Mouse (Mus musculus) spleen, embryonic (tissue): ENCODE measurements at regions not wholly inside any gene's neighbourhood (a gene's known extent, or its start where the extent isn't known, plus 50 kb on each side); places are given as distances from the start of the nearest gene placed in this dataset.

Experiments
- CTCF ChIA-PET: fragments of 350-600 bp; sonication (Branson Sonifier 250); formaldehyde crosslinking; loops from one replicate; lab custom pipeline; 2022; lab: Charles Lee

DNA sequence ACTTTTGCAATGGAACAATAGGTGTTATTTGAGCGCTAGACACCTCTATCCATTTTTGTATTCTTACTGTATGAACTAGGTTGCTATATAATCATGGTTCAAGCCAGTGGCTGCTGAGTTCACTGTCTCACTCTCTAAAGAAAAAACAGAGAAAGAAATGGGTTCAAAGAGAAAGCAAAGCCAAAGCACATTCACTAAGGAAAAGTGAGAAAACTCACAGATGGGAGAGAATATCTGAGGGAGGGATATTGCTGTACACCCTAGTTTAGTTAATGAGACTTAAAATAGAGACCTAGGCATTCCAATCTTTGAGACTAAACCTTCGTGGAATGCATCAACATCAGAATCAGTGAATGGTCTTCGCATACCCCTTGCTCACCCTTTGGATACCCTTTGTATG, 371.0 kb downstream of the Fam198b start:
- CTCF ChIA-PET: no interaction called here

DNA sequence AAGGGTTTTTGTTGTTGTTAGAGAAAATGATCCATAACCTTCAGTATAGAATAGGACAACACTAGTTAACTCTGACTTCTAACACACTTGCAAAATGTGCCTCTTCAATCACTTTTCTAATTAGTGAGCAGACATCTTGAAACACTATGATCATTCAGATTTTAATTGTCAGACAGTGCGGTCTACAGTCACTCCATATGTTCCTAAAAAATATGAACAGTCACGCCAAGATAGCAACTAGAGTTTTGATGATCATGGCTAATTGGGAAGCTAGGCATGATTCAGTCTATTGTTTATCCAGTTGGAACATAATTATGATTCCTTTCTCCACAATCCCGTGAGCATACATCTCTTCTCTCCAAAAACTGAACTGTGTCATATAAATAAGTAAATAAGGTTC, 372.1 kb downstream of the Fam198b start:
- CTCF ChIA-PET: no interaction called here

DNA sequence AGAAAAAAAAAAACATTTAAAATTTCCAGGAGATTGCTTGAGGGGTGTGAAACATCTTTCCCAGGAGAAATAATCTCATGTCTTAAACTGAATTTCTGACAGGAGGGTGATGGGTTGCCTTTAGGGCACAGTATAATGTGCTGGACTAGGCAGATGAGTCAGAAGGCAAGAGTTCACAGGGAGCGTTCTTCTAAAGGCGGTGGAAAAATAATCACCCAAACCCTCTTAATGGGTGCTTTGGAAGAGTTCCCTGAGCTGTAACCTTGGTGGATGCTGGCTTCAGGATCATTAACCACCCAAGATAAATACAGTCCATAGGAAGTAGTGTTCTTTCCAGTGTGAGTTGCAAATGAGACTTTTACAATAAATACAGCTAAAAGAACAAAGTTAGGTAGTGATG, 378.8 kb downstream of the Fam198b start:
- CTCF ChIA-PET: no interaction called here

DNA sequence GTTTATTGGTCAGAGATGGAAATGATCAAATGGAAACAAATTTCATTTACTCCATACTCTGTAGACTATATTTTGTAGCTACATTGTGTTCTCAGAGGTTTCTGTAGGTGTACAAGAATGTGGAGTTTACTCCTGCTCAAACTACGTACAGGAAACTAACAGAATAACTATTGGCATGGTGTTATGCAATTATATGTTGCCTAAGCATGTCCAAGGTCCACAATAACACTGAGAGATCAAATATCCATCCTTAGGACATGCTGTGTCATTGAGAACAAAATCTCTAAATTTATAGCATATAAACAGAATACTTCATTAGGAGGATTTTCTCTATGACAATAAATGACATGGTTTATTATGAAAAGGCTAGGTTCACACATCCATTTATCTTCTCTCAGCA, 400.3 kb downstream of the Fam198b start:
- CTCF ChIA-PET: no interaction called here

DNA sequence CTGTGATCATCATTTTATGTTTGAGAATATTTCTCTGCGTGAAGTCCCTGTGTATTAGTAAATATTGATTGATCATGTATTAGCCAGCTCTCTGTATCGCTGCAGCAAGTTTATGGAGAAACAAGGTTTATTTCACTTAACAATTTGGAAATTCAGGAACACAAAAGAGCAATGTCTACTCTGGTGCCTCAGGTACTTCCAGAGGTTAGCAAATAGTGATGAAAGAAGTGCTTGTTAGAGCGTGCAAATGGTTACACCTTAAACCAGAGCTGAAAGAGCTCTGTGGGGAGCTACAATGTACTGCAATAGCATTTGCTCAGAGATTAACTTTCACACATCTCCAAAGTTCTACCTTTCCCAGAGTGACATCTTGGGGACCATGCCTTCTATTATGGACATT, 400.9 kb downstream of the Fam198b start:
- CTCF ChIA-PET: no interaction called here

DNA sequence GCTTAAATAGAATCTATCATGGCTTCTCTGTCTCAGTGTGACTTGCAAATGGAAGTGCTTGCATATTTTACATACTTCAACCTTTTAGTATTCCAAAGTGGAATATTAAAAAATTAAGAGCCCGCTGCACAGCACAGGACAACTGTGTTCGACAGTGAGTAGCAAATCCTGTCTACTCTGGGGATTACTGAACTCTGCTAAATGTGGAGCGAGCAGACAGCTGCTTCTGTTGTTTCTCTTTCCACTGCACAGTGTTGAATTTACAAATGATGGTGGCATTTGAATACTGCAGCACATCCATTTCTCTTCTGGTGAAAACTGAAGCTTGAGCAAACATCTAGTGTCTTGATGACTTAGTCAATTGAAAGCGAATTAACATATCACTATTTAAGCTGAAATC, 409.2 kb downstream of the Fam198b start:
- CTCF ChIA-PET: no interaction called here

DNA sequence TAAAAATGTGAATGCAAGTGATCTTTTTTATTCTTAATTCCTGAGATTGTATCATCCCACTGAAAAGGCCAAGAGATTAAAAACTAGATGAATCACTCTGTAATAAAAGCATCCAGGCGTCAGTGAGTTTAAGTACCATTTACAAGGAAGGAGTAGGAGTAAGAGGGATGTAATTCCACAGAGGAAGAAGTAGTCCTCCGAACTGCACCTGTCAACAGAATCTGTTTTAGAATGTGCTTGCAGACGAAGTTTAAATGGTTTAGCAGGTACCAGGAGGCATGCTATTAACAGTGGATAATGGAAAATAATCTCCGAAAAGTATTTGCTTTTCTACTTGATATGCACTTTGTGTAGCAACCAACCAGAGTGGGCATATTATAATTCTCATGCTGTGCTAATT, 423.3 kb downstream of the Fam198b start:
- CTCF ChIA-PET: no interaction called here

DNA sequence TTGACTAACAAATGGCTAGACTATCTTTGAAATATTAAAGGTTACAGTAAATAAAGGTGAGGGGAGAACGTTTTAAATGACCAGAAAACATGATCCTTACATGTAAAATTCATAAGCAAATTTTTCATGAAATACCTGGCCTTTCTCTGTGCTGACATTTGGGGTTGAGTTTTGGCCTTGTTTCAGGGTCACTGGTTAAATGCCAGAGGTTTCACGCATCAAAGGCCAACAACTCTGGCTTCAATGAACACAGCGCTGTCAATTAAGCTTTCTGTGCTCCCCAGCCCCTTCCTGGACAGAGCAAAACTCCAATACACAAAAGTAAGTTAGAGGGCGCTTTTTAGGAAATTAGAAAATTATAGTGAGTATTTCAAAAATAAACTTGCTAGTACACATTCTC, 425.6 kb downstream of the Fam198b start:
- CTCF ChIA-PET: no interaction called here

DNA sequence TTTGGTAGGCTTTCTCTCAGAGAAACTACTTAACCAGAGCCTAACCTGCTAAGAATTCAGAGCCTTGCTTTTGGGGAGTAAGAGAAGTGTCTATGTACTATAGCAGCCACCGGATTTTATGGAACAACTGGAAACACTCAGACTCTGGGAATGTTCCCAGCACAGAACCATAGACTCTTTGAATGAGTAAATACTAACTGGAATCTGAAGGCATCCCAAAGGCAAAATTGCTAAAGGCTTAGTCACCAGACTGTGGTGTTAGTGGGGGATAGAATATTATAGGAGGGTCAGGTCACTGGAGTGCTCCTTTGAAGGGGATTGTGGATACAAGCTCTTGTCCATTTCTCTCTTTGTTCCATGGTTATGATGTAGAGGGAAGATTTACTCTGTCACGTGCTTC, 427.4 kb downstream of the Fam198b start:
- CTCF ChIA-PET: no interaction called here

DNA sequence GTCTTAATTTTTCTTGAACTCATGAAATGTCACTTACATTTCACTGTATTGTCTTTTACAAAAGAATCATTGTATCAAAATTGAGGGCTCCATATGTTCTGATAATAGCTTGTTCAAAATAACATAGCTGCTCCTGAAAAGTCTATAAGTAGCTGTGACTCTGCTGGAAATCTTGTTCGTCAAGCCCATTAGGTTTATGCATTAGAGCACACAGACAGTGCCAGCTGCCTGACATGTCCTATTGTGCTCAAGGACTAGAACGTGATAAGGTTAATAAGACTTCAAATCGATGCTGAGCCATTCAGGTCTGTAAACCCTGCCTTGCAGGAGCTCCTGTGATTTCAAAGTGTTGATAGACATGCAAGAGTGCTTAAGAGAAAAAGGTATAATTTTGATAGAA, 438.0 kb downstream of the Fam198b start:
- CTCF ChIA-PET: no interaction called here

DNA sequence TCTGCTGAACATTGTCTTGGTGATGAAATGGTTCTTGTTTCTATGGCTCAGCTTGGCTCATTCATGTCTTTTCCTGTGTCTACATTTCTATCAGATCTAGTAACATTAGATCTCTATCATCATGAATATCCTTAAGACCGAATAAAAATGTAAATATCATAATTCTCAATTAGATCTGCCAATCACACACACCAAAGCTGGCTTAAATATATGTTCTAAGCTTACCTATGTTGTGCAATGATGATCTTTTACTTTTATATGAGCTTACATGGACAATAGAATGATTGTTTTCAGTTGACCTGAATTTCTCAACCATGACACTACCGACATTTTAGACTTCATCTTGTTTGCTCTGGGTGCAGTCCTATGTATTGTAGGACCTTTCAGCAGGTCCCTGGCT, 440.4 kb downstream of the Fam198b start:
- CTCF ChIA-PET: no interaction called here

DNA sequence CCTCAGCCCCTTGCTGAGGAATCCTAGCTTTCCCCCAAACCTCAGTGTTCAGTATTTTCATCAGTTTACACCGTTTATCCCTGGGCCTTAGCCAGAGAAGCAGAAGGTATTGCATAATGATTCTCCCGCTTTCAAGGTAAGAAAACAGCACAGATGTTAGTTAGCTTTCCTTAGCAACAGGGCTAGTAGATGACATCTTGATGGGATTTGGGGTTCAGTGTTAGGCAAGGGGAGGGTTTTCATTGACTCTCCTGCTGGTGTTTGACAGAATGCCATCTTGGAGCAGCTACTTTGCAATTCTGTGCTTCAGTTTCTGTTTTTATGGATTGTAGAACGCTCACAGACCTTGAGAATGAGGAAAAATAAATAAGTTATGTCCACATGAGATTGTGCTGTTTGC, 447.4 kb downstream of the Fam198b start:
- CTCF ChIA-PET: no interaction called here

DNA sequence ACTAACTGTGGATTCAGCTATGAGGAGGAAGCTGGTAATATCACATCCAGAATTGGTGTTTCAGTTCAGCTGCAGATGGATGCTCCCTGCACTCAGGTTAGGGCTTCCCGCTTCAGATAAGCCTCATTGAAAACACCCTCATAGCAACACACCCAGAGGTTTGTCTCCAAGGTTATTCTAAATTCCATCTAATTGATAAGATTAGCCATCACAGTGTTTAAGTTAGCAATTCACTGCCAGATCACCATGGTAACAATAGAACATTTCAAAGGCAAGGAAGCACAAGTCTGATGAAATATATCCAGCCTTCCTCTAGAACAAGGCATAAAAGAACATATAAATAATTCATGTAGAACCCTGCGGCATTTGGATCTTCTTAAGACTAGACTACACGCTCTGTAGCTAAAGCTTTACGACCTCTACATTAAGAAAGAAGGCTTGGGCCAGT, 450.1 kb downstream of the Fam198b start:
- CTCF ChIA-PET: no interaction called here

DNA sequence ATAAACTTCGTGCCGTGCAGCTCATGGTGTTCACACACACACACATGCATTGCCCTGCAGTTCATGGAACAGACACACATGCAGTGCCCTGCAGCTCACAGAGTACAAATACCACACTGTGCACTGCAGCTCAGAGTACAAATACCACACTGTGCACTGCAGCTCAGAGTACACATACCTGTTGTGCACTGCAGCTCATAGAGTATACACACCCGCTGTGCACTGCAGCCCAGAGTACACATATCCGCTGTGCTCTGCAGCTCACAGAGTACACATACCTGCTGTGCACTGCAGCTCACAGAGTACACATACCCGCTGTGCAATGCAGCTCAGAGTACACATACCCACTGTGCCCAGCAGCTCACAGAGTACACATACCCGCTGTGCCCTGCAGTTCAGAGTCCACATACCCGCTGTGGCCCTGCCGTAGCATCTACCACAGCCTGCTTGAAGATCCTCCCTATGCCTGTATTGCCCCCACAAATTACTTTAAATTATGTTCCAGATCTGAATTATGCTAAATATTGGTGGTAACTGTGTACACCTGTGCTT, 451.9 kb downstream of the Fam198b start:
- CTCF ChIA-PET: no interaction called here

DNA sequence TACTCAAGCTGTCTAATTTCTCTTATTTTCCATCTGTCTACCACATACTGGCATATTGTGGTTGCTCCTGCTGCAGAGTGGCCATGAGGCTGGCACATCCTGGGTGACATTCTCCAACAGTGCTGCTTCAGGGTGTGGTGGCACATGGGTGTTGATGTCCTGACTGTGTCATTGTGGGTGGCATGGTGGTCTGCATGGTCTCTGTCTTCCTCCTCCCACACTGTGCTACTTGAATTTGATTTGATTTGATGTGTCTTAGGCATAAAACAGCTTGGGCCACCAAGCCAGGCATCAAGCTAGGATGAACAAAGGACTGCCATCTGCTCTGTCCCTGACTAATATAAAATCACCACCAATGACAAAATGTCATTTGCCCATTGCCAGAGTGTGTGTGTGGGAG, 434.7 kb downstream of the Gria2 start:
- CTCF ChIA-PET: no interaction called here

DNA sequence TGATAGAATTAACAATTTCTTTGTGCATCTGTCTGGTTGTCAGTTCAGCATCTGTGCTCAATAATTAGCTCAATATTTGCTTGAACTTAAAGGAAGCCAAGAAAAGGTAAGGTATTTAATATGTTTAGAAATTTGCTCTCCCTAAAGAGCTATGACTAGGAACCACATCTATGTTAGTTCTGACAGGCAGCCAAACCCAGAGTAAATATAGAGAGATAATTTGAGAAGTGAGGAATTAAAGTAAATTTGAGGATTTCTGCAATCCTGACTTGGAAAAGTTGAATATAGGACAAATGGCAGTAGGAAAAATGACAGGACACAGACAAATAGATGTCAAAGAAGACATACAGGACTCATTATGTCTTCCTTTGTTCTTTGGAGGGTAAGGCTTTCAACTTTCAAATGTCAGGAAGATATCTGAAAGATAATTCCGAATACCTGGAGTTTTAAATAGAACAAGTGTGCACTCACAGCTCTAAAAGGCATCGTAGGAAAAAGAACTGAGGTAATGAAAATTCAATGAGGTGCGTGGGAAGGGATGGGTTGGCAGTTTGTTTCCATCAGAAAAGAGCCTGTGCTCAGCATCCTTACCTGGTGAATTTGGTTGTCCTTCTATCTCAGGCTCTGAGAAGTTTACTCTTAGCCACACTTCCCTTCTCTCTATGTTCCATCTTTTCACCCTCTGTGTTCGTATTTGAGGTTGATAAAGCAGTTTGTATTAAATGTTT, 433.3 kb downstream of the Gria2 start:
- CTCF ChIA-PET: no interaction called here

DNA sequence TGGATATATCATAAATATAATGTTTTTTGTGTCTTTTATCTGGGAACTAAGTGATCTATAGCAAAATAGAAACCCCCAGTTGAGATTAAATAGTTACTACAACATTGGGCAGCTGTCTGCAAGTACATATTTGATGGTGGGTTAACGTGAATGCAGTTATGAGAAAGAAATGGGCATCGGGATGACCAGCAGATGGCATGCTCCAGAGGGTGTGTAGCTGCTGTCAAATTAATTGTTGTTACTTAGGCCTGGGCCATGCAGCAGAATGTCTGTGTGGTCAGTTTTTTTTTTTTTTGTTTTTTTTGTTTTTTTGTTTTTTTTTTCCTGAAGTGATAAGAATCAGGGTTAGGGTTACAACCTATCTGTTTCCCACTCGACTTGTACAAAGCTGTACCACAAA, 430.2 kb downstream of the Gria2 start:
- CTCF ChIA-PET: interaction anchor here (0.6 kb wide), 1 partner anchor 1184 kb away, joined by 4 read pairs; no protein-coding TSS in a partner anchor

DNA sequence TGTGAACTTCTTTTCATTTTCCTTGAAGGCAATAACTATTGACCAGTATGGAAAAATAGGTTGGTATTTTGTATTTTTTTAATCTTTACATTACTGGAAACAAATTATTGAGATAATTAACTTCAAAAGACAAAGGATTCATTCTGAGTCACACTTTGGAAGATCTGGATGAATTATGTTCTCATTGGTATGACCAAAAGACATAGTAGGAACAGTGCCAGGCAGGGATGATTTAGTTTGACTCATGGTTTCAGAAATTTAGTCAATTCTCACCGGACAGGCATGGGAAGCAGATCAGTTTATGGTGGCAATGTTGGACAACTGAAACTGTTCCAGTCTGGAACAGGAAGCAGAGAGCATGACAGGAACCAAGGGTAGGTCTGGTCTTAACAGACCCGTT, 416.6 kb downstream of the Gria2 start:
- CTCF ChIA-PET: no interaction called here

DNA sequence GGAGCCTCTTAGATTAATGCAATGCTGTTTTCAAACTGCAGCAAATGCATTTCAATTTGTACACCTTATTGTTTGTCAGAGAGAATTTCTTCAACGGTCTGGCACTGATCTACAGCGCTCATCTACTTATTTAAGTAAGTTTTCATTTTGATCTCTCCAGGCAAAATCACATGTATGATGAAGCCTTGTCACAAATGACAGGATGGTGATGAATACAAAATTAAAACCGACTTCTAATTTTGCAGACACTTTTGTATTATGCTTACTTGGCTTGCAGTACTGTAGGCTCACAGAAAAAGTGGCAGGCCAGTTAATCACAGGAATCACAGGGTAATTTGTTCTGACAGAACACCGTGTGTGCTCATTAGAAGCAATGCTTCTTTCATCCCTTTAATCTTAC, 406.4 kb downstream of the Gria2 start:
- CTCF ChIA-PET: no interaction called here

DNA sequence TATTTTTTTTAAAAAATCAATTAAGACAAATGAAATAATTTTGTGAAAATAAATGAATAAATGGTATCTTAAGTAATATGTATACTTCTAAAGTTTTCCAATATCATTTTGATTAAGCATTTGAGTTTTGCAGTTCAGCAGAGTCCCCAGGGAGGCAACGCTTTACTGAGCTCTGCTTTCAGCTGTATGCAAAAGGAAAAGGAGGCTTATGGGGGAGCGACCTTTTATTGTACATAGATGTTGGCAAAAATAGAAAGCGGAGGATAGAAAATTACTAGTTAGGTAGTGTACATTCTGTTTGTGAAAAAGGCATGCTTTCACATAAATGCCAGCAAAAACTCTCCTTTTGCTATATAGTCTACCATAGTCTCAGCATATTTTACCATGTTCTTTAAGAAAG, 382.2 kb downstream of the Gria2 start:
- CTCF ChIA-PET: no interaction called here

DNA sequence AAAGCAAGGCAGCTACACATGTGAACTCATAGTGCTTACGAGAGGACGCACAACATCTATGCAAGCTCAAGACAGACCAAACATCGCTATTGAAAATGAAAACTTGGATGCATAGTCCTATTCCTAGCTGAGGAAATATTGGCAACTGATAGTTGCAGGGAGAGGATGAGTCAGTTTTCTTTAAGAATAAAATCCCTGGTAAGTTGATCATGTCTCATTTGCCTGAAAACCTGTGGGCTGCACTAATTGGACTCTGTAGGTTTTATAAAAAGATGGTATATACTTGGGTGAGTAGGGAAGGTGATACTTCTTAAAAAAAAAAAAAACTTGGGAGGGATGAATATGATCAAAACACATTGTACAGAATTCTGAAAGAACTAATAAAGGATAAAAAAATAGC, 381.2 kb downstream of the Gria2 start:
- CTCF ChIA-PET: interaction anchor here (0.6 kb wide), 1 partner anchor 190 kb away, joined by 3 read pairs; no protein-coding TSS in a partner anchor

DNA sequence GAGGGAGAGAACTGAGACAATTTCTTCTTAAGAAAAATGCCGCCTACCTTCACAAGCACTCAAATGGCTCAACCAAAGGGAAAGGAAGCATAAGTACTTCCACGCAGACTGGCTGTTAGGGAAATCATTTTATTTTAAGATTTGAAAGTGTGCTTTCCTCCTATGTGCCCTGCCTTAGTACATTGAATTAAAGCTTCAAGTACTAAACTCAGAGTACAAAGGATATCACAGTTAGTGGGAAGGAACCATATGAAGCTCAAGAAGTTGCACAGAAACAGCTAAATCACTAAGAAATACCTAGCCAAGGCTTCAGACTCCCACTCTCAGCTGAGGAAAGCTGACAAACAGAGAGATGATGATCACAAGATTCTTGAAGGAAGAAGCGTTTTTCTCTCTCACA, 380.5 kb downstream of the Gria2 start:
- CTCF ChIA-PET: interaction anchor here (0.6 to 0.8 kb wide), 2 partner anchors 33 to 189 kb away, joined by 3 to 4 read pairs; no protein-coding TSS in a partner anchor

DNA sequence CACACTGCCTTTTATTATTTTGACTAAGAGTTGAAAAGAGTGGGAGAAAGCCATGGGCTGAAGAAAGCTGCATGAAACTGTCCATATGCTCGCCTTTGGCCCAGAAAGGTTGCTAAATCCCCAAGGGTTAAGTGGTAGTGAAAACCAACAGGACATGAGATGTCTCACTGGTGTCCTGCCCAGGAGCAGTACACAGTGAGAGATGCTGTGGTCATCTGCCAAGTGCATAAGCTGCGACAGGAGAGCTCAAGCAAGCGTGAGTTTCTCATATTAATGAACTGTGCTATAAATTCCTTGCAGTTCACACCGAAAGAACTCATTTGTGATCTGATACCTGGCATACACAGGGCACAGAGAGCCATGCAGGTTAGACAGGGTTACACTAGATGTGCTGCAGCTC, 380.0 kb downstream of the Gria2 start:
- CTCF ChIA-PET: interaction anchor here (0.8 kb wide), 1 partner anchor 33 kb away, joined by 4 read pairs; no protein-coding TSS in a partner anchor
